Mouse (Mus musculus): Measurements from ENCODE around the gene Tmem116.

The Tmem116 gene

GRCm38 (mm10) chr5:121543370-121543769, 91.7 kb downstream of the Tmem116 start:
- no peak for DNase-seq

- no peak for DNase-seq
Observed at GRCm38 (mm10) chr5:121544910-121545792, 93.5 kb downstream of the Tmem116 start, which contains the start of the genes Adam1a and Gm42878. Gene Adam1a, minus strand, starts transcription at chr5:121545482. Gene Gm42878, minus strand, starts transcription at chr5:121545482.

GRCm38 (mm10) chr5:121545793-121546529, 94.3 kb downstream of the Tmem116 start, which contains the start of gene Mapkapk5:
Gene Mapkapk5, minus strand, starts transcription at chr5:121545905.
- peak; percentile 95 for DNase-seq

- DNase-seq = peak; percentile 25
Observed at GRCm38 (mm10) chr5:121546530-121546895, 94.8 kb downstream of the Tmem116 start.

- DNase-seq = no peak
Observed at GRCm38 (mm10) chr5:121547084-121547483, 95.4 kb downstream of the Tmem116 start.

GRCm38 (mm10) chr5:121549196-121549595, 97.5 kb downstream of the Tmem116 start:
- no peak for DNase-seq

- no peak for DNase-seq
Observed at GRCm38 (mm10) chr5:121562436-121562835, 110.7 kb downstream of the Tmem116 start.

GRCm38 (mm10) chr5:121564468-121564895, 112.8 kb downstream of the Tmem116 start:
- DNase-seq = peak; percentile 70

GRCm38 (mm10) chr5:121566035-121566681, 114.5 kb downstream of the Tmem116 start:
- no peak for DNase-seq

- DNase-seq = no peak
Observed at GRCm38 (mm10) chr5:121569881-121570420, 118.3 kb downstream of the Tmem116 start.

GRCm38 (mm10) chr5:121570787-121571186, 119.1 kb downstream of the Tmem116 start:
- DNase-seq = no peak

All from right cerebral cortex, postnatal 25 days (tissue).